Mouse (Mus musculus) ES-Bruce4 (cell line): Measurements from ENCODE around the gene Gm5624.
"Not testable (repeated sequence)": the region's sequence is repeated elsewhere in the genome, so short reads cannot be mapped to it uniquely, and the experiment has no call there.

Experiments
- CTCF ChIP-seq: IDR thresholded peaks from one replicate; pipeline ENCODE4 v1.8.1; 2011; ENCODE audit warnings: low read depth, low read length
- POLR2A ChIP-seq: IDR thresholded peaks from one replicate; pipeline ENCODE4 v1.8.1; 2011; ENCODE audit warnings: low read length; ENCODE audit not compliant: insufficient read depth

DNA sequence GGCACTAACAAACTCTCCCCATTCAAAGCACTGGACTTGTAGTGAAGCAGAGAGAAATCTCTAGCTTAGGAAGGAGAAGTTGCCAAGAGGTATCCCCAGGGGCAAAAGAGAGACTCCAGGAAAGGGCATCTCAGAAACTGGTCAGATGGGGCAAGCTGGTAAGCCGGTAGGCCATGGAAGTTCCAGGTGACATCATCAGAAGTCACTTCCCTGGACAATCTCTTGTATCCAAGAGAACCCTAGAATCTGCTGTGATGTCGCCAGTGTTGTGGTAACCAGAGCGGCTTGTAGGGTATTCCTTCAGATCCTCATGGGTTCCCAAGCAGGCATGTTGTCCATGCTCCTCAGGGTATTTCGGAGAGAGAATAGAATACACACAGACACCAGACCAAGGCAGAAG is 44.9 kb downstream of the Gm5624 start, which contains the start of gene Gm8247:
- TF ChIP-seq POLR2A, CTCF: not testable (repeated sequence)
